Mouse (Mus musculus) adrenal gland, postnatal 14 days (tissue): ENCODE measurements around the gene Calcr. TPM values are rescaled to one million over a fixed set of nuclear protein-coding genes. Genes with fewer than 3 reads are reported as not detected.
"Not testable (repeated sequence)": the region's sequence is repeated elsewhere in the genome, so short reads cannot be mapped to it uniquely, and the experiment has no call there.

Experiments used
- DNase-seq: peaks from one replicate; pipeline ENCODE4 v3.0.0; 2021; ENCODE audit warnings: mixed read lengths
- long read RNA-seq, 2 experiments: library from polyadenylated mRNA; stranded (forward); transcript quantifications; one replicate each; pipeline ENCODE4 v2.0.0; 2021
- microRNA-seq, 2 experiments: library from miRNA; unstranded; fragments of <30 nt; microRNA quantifications; one replicate each; pipeline ENCODE4 v1.2.0; 2021
- total RNA-seq: library from RNA; stranded (reverse); gene quantifications from 2 replicates; pipeline ENCODE4 v1.2.3, GENCODE M21; 2021

The Calcr gene
- total RNA-seq: not detected in 2 replicates
- long read RNA-seq, experiment 1: 0 reads
- long read RNA-seq, experiment 2: 0 reads

GRCm38 (mm10) chr6:3764230-3764764 is at the start of gene Calcr:
Calcr (minus strand) TSS chr6:3764714.
- DNase-seq: no peak

DNA sequence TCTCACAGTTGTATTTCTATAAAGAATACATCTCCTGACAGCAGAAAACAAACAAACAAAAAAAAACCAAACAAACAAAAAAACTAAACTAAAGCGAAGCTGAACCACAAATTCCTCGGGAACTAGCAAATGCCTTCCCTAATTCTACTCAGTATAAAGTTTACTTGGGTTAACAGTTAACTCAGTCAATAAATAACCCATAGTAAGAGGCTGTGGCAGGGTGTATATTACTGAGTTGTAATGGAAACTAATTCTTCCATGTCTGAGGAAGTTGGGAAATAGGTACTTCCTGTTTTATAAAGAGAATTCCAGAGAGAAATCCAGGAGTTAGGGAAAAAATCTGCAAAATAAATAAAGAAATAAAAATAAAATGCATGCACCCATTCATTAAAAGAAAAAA is 3.0 kb upstream of the Calcr start:
- no peak for DNase-seq

DNA sequence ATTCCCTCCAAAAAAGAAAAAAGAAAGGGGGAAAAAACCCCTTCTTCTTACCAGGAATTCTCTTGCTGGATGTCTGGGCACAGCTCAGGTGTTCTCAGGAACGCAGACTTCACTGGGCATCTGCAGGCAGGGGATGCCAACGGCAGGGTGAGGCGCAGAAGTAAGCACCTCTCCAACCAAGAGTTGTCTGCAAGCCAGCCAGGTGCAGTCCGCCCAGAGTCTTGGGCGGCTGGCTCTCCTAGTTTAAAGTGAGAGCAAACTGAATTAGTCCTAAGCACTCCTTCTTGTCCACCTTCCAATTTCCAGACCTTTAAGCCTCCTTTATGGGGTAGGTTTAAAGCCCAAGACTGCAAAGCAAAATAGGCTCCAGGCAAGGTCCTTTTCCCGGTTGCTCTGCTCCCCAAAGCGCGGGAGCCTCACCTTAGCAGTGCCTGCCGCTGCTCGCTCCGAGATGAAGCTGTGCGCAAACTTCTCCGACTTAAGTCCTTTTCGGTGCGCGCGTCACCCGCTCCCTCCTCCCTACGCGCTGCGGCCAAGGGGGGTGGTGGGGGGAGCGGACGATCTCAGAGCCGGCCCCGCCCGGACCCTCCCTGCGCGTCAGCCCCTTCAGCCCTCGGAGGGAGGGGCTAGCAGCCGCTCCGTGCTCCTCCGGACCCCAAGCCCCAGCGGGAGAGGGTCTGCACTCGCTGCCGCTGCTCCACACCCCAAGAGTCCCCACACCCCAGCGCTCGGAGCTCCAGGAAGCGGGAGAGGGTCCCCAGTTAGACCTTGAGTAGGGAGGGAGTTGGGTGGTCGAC is 1.1 kb downstream of the Calcr start:
- no peak for DNase-seq

GRCm38 (mm10) chr6:3751576-3751975 is 12.9 kb downstream of the Calcr start:
- DNase-seq: no peak

GRCm38 (mm10) chr6:3749624-3750023 is 14.9 kb downstream of the Calcr start:
- no peak for DNase-seq

DNA sequence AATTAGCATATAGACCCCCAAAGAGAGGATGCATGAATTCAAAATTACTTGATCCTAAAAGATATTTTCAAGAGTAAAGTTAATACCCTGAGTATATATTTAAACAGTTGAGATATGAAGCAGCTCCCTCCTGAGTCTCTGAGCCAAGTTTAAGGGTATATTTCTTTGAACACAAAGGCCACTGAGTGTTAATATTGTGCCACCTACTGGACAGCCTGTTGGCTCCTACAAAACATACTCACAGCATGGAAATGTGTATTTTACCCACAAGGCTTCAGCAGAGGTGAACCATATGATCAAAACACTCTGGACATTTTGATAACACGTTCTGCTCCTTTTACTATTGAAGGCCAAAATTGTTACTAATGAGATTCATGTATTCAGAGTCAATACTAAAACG is 19.0 kb downstream of the Calcr start:
- DNase-seq: no peak

GRCm38 (mm10) chr6:3741996-3742713 is 22.4 kb downstream of the Calcr start:
- DNase-seq: no peak

GRCm38 (mm10) chr6:3741296-3741695 is 23.2 kb downstream of the Calcr start:
- no peak for DNase-seq

GRCm38 (mm10) chr6:3730246-3730867 is 34.2 kb downstream of the Calcr start:
- no peak for DNase-seq

DNA sequence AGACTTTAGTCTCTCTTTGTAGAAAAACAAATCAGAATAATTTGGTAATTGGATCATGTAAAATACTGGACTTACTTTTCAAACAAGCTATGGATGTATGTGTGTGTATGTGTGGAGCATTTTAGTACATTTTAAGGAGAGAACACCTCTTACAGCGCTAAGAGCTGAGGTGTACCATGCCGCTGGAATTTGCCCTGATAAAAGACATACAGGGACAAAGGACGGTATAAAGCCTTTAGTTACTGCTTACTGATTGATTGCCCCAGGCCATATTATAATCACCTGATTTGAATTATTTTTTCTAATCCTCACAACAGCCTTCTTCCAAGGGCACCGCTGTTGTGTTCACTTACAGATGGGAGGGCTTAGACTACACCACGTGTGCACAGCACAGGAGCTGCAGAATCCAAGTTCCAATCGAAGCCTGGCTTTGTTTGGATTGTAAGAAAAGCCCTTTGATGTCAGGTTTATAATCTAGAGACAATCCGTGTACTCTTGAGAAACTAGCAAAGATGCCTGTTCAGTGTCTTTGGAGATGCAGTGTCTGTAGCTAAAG is 76.3 kb downstream of the Calcr start:
- DNase-seq: no peak

DNA sequence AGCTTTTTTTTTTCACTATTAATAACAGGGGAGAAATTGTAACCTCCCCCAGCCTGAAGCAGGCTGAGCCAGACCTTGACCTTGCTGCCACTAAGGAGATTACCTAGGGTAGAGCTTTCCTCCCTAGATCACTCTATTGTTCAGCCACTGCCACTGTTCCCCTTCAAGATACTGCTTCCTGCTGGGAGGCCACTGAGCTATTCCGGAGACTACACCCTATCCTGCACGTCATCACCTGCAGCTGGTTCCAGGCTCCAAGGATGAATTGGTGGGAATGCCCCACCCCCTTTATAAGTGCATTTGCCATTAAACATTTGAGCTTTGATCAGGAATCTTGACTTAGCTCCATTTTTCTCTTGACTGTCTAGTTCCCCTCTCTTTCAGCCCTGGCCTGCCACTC is 86.2 kb downstream of the Calcr start:
- DNase-seq: not testable (repeated sequence)

GRCm38 (mm10) chr6:3677806-3678205 is 86.7 kb downstream of the Calcr start:
- no peak for DNase-seq

DNA sequence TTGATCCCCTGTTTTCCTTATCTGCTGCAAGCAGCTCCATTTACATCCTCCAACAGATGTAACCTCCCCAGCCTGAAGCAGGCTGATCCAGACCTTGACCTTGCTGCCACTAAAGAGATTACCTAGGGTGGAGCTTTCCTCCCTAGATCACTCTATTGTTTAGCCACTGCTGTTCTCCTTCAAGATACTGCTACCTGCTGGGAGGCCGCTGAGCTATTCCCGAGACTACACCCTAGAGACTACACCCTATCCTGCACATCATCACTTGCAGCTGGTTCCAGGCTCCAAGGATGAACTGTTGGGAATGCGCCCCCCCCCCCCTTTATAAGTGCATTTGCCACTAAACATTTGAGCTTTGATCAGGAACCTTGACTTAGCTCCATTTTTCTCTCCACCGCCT is 92.6 kb downstream of the Calcr start:
- DNase-seq: not testable (repeated sequence)

- no peak for DNase-seq
Observed at GRCm38 (mm10) chr6:3664147-3664716, 100.3 kb downstream of the Calcr start.

GRCm38 (mm10) chr6:3658405-3658804 is 106.1 kb downstream of the Calcr start:
- DNase-seq: no peak

Small RNAs within 50 kb of the gene (microRNA-seq; reads per million reads assigned to microRNA genes)
- gene Mir489 (0 to 0.76 reads per million in 2 experiments), gene Mir653 (0 to 0.38 reads per million in 2 experiments)

Other genes with a start within 250 kb of the Calcr start
- 5.4 and 10.8 TPM in 2 replicates for gene Tfpi2, start 224.2 kb upstream of the Calcr start, total RNA-seq
- gene Gngt1, start 229.1 kb upstream of the Calcr start, total RNA-seq: not detected in 2 replicates
- gene Gng11, start 239.2 kb upstream of the Calcr start, total RNA-seq: 52.1 and 53.2 TPM in 2 replicates